Mouse (Mus musculus) ES-E14 (cell line): ENCODE measurements around the gene Wap. TPM values are rescaled to one million over a fixed set of nuclear protein-coding genes. Genes with fewer than 3 reads are reported as not detected.
A peak's percentile ranks its signal among the peaks of the same experiment; 100 is the strongest.
"Not testable (repeated sequence)": the region's sequence is repeated elsewhere in the genome, so short reads cannot be mapped to it uniquely, and the experiment has no call there.

Source experiments
- DNase-seq: peaks from one replicate; pipeline ENCODE4 v3.0.0-alpha.2; 2013; ENCODE audit warnings: low read depth, low spot score
- H3K27ac ChIP-seq: 2 replicates; pipeline ENCODE4 v1.5.1; 2012; ENCODE audit warnings: low read depth, mild to moderate bottlenecking, low read length, moderate library complexity, mixed read lengths; ENCODE audit not compliant: poor library complexity, insufficient read depth, severe bottlenecking
- H3K36me3 ChIP-seq: 2 replicates; pipeline ENCODE4 v1.6.1; 2012; ENCODE audit warnings: mild to moderate bottlenecking, low read length, moderate library complexity, mixed read lengths; ENCODE audit not compliant: control insufficient read depth, poor library complexity, insufficient read depth, severe bottlenecking
- H3K4me1 ChIP-seq, 2 experiments: fragments of 150-350 bp in 1 of 2; sonication (generic) in 1 of 2; 2 replicates each; pipeline ENCODE4 v1.6.1; 2012; ENCODE audit warnings: low read length in 2 of 2, mild to moderate bottlenecking in 1 of 2, mixed read lengths in 1 of 2; ENCODE audit not compliant: control insufficient read depth in 2 of 2, insufficient read depth in 2 of 2, poor library complexity in 1 of 2
- H3K4me3 ChIP-seq, 2 experiments: fragments of 150-350 bp in 1 of 2; sonication (generic) in 1 of 2; 2 replicates each; pipeline ENCODE4 v1.5.1; 2012; ENCODE audit warnings: low read length in 2 of 2, low read depth in 1 of 2, mild to moderate bottlenecking in 1 of 2, mixed read lengths in 1 of 2; ENCODE audit not compliant: insufficient read depth in 1 of 2, poor library complexity in 1 of 2, severe bottlenecking in 1 of 2
- H3K9ac ChIP-seq: 2 replicates; pipeline ENCODE4 v1.6.1; 2012; ENCODE audit warnings: low read depth, mild to moderate bottlenecking, low read length, mixed read lengths; ENCODE audit not compliant: poor library complexity, insufficient read depth, severe bottlenecking
- H3K9me3 ChIP-seq: fragments of 150-350 bp; sonication (generic); 2 replicates; pipeline ENCODE4 v1.6.1; 2012; ENCODE audit warnings: low read depth, mild to moderate bottlenecking, low read length; ENCODE audit not compliant: control insufficient read depth, insufficient read depth
- CHD2 ChIP-seq: IDR thresholded peaks from 2 replicates; pipeline ENCODE4 v1.6.1; 2014; ENCODE audit warnings: mild to moderate bottlenecking, low read depth, low read length, inconsistent platforms
- HCFC1 ChIP-seq: IDR thresholded peaks from 2 replicates; pipeline ENCODE4 v1.6.1; 2012; ENCODE audit warnings: low read length, inconsistent platforms, borderline replicate concordance; ENCODE audit not compliant: insufficient read depth
- MAFK ChIP-seq: IDR thresholded peaks from 2 replicates; pipeline ENCODE4 v1.6.1; 2014; ENCODE audit warnings: mild to moderate bottlenecking, low read depth, low read length, inconsistent platforms; ENCODE audit not compliant: insufficient read depth
- ZC3H11A ChIP-seq: IDR thresholded peaks from 2 replicates; pipeline ENCODE4 v1.6.1; 2012; ENCODE audit warnings: low read depth, mild to moderate bottlenecking, inconsistent platforms, low read length, borderline replicate concordance
- ZNF384 ChIP-seq: IDR thresholded peaks from 2 replicates; pipeline ENCODE4 v1.6.1; 2012; ENCODE audit warnings: low read depth, low read length, inconsistent platforms
- in situ Hi-C, 2 experiments: fragments of 600-800 bp; cut with MboI; formaldehyde crosslinking; loops; one replicate each; pipeline ENCODE4 v1.15.1; 2025; ENCODE audit warnings: low sequenced_read_pairs in 2 of 2, inconsistent platforms in 1 of 2; ENCODE audit not compliant: unreplicated experiment in 2 of 2
- total RNA-seq: library from RNA; depleted of rRNA; stranded (reverse); fragments of 300-350 nt; gene quantifications from 2 replicates; pipeline ENCODE4 v1.2.3, GENCODE M21; 2012

Wap gene
- total RNA-seq, 1 experiment = not detected

DNA sequence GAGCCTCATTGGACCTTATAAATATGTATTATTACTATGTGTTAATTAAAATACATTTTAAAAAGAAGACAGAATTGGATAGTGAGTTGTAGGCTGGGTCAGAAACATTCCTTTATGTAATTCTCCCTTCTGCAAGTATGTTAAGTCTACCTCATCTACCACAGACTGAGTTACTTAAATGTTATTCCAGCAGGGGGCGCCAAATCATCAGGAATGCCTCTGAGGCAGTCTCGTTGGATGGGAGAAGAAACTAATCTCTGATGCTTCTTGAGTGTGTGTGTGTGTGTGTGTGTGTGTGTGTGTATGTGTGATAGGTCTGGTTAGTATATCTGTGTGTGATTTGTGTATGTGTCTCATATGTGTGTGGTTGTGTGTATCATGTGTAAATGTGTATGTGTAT, 16.5 kb upstream of the Wap start:
- peaks cover 0 to 1% of the 10 kb centered on the region in 2 experiments; a peak in 1 of 4 replicates for H3K4me1 ChIP-seq
- in situ Hi-C loops = loop anchor here (10.0 to 25.0 kb wide), 3 partner anchors 110 to 520 kb away; no protein-coding TSS in a partner anchor
- peak; percentile 93 for DNase-seq
- H3K4me3 ChIP-seq = no peak overlapping the region
- H3K9ac ChIP-seq = no peak overlapping the region
- no peak overlapping the region for H3K27ac ChIP-seq
- H3K9me3 ChIP-seq = no peaks in the 10 kb centered on the region
- TF ChIP-seq HCFC1 (no peak), ZC3H11A (peak; percentile 99)
- H3K36me3 ChIP-seq = no peaks in the 10 kb centered on the region

DNA sequence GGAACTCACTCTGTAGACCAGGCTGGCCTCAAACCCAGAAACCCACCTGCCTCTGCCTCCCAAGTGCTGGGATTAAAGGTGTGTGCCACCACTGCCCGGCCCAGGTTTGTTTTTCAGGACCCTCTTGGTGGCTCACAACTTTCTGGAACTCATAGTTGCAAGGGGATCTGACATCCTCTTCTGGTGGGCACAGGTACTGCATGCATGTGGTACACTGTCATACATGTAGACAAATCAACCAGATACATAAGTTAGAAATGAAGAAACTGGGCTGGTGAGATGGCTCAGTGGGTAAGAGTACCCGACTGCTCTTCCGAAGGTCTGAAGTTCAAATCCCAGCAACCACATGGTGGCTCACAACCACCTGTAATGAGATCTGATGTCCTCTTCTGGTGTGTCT, 14.5 kb upstream of the Wap start:
- H3K27ac ChIP-seq, H3K9me3 ChIP-seq, H3K4me1 ChIP-seq, H3K4me3 ChIP-seq, H3K9ac ChIP-seq, DNase-seq, H3K36me3 ChIP-seq: not testable (repeated sequence)
- in situ Hi-C loops = loop anchor here (10.0 to 25.0 kb wide), 3 partner anchors 112 to 522 kb away; no protein-coding TSS in a partner anchor

DNA sequence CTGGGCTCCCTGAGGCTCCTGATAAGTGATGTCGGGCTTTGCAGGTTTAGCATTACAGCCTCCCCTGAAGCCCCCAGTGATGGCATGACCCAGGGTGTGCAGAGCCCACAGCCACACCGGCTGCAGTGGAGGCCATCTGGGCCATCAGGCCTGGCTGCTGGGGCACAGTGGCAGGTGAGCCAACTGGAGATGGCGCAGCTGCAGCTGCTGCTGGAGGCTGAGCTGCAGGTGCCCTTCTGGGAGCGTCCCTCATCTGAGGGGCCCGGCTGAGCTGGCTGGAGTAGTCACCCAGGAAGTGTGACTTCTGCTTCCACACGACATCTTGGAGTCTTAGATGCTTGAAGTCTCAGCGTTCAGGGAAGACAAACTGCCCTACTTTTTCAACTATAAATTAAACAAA, 12.1 kb upstream of the Wap start:
- H3K9me3 ChIP-seq = no peaks in the 10 kb centered on the region
- no peak for DNase-seq

DNA sequence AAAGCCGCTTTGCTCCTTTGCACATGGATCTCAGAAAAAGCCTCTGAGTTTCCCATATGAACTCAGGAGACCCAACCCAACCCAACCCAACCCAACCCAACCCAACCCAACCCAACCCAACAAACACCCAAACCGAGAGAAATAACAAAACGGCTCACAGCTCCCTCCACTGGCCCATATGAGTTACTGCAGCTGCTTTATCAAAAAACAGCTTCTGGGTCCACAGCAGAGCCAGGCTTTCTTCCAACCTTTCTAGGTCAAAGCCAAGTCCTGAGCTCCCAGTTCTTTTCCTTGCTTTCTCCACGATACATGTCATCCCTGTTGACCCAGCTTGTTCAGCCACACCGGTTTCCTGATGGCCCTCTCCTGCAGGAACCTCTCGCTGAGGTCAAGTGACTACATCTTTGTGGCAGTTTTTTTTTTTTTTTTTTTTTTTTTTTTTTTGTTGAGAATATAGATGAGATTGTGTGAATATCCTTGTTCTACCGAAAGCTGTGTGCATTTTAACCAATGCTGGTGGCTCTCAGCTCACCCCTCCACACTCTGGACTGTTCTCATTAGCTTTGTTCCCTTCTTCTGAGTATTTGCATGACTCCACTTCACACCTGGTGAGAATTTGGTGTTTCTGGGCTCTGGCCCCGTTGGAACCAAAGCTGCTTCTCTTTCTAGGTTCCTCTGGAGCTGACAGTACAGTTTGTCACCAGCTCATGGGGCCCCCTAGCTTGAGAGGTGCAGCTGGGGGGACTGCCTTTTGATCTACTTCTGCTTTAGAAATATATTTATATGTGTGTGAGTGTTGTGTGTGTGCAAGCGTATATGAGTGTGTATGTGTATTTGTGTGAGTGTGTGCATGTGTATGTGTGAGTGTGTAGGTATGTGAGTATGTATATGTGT, 9.6 kb upstream of the Wap start:
- no peaks in the 10 kb centered on the region for H3K9me3 ChIP-seq
- DNase-seq = no peak

More for the DNA sequence above, 12.1 kb upstream of the Wap start:
- Histone ChIP-seq H3K27ac (no peak overlapping the region), H3K36me3 (no peaks in the 10 kb centered on the region), H3K9ac (no peak overlapping the region), H3K4me3 (no peak overlapping the region), H3K4me1 (peaks cover 0 to 2% of the 10 kb centered on the region in 2 experiments; a peak in 1 of 4 replicates)
- TF ChIP-seq CHD2 = no peak
- no peak for TF ChIP-seq ZNF384
- TF ChIP-seq MAFK = no peak
- no peak for TF ChIP-seq HCFC1
- no peak for TF ChIP-seq ZC3H11A
- in situ Hi-C loops = loop anchor here (10.0 to 25.0 kb wide), 3 partner anchors 114 to 524 kb away; no protein-coding TSS in a partner anchor

DNA sequence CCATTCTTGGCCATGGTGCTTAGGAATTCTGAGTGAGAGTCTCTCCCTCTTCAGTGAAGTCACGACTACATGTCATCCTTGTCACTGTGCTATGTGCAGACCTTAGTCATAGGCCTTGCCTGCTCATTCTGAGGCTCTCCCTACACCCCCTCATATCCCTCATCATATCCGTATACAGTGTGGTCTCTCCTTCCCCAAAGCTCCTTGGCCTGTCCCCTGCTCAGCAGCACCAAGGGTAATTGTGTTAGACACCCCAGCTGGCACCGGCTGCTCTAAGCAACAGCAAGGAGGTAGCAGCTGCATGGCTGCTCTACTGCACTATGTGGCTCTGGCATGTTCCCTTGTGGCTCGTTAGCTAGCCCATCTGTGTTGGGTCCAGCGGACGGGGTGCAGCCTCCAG, 6.1 kb upstream of the Wap start:
- no peaks in the 10 kb centered on the region for H3K36me3 ChIP-seq
- no peak overlapping the region for H3K4me3 ChIP-seq
- no peak overlapping the region for H3K9ac ChIP-seq
- no peak for TF ChIP-seq CHD2
- TF ChIP-seq ZNF384 = no peak
- no peak for TF ChIP-seq ZC3H11A
- no peak for TF ChIP-seq MAFK
- no peak for TF ChIP-seq HCFC1
- peaks cover 0 to 2% of the 10 kb centered on the region in 2 experiments; a peak in 1 of 4 replicates for H3K4me1 ChIP-seq
- DNase-seq = no peak
- H3K27ac ChIP-seq = no peak overlapping the region
- in situ Hi-C loops = no loop called here
- H3K9me3 ChIP-seq = no peaks in the 10 kb centered on the region

More for the DNA sequence above, 9.6 kb upstream of the Wap start:
- Histone ChIP-seq H3K27ac (no peak overlapping the region), H3K9ac (no peak overlapping the region), H3K36me3 (no peaks in the 10 kb centered on the region), H3K4me3 (no peak overlapping the region), H3K4me1 (peaks cover 0 to 2% of the 10 kb centered on the region in 2 experiments; a peak in 1 of 4 replicates)
- in situ Hi-C loops = no loop called here
- TF ChIP-seq ZNF384 (peak; percentile 66; the same call in 1 of the 2 replicates), HCFC1 (no peak)
